Mouse (Mus musculus) lung, postnatal 0 days (tissue): ENCODE results near the gene Ccdc152. TPM values are rescaled to one million over a fixed set of nuclear protein-coding genes. Genes with fewer than 3 reads are reported as not detected.

Experiments
- ATAC-seq: fragments of 200-750 bp; cut with Nextera tagmentation; 2 replicates; pipeline ENCODE4 v1.8.0; 2017; ENCODE audit warnings: moderate library complexity
- DNase-seq: peaks from one replicate; pipeline ENCODE4 v3.0.0-alpha.2; 2016; ENCODE audit warnings: low spot score
- H3K27ac ChIP-seq: fragments of 300-500 bp; sonication (generic); 2 replicates; pipeline ENCODE4 v1.5.1; 2014; ENCODE audit warnings: antibody characterized with exemption, mild to moderate bottlenecking, low read length, mixed read lengths
- H3K27me3 ChIP-seq: fragments of 300-500 bp; sonication (generic); replicated peaks from 2 replicates; pipeline ENCODE4 v1.6.1; 2014; ENCODE audit warnings: low read length, mixed read lengths; ENCODE audit not compliant: insufficient read depth
- H3K36me3 ChIP-seq: fragments of 300-500 bp; sonication (generic); 2 replicates; pipeline ENCODE4 v1.6.1; 2014; ENCODE audit warnings: low read length, mixed read lengths; ENCODE audit not compliant: insufficient read depth
- H3K4me1 ChIP-seq: fragments of 300-500 bp; sonication (generic); 2 replicates; pipeline ENCODE4 v1.6.1; 2014; ENCODE audit warnings: antibody characterized with exemption, low read depth, low read length, mixed read lengths; ENCODE audit not compliant: insufficient read depth
- H3K4me2 ChIP-seq: fragments of 300-500 bp; sonication (generic); replicated peaks from 2 replicates; pipeline ENCODE4 v1.6.1; 2014; ENCODE audit warnings: low read depth, mild to moderate bottlenecking, low read length, moderate library complexity, mixed read lengths
- H3K4me3 ChIP-seq: fragments of 300-500 bp; sonication (generic); 2 replicates; pipeline ENCODE4 v1.5.1; 2014; ENCODE audit warnings: low read depth, low read length
- H3K9ac ChIP-seq: fragments of 300-500 bp; sonication (generic); replicated peaks from 2 replicates; pipeline ENCODE4 v1.6.1; 2014; ENCODE audit warnings: low read depth, mild to moderate bottlenecking
- H3K9me3 ChIP-seq: fragments of 300-500 bp; sonication (generic); 2 replicates; pipeline ENCODE4 v1.6.1; 2016; ENCODE audit warnings: low read length, mixed read lengths
- CTCF ChIP-seq: IDR thresholded peaks from 2 replicates; pipeline ENCODE4 v1.5.1; 2016; ENCODE audit warnings: antibody characterized with exemption, mild to moderate bottlenecking
- EP300 ChIP-seq: IDR thresholded peaks from 2 replicates; pipeline ENCODE4 v1.6.1; 2016; ENCODE audit warnings: antibody characterized with exemption, mild to moderate bottlenecking, control low read depth
- WGBS: fragments of 180-500 bp; shearing (Covaris S2); extraction: QIAGEN DNeasy Blood & Tissue Kit; methylation state at CpG from one replicate; pipeline ENCODE4 v1.1.7; 2014; 5-methylcytosine and 5-hydroxymethylcytosine counted together
- polyA plus RNA-seq: library from polyadenylated mRNA; unstranded; fragments of >200 nt; fragmentation: Nextera tagmentation; extraction: Ambion mirVana; gene quantifications from 2 replicates; pipeline ENCODE4 v1.2.1, GENCODE M21; 2015

Ccdc152 gene
- polyA plus RNA-seq, 1 experiment from 2014 or later = 2.2 TPM

DNA sequence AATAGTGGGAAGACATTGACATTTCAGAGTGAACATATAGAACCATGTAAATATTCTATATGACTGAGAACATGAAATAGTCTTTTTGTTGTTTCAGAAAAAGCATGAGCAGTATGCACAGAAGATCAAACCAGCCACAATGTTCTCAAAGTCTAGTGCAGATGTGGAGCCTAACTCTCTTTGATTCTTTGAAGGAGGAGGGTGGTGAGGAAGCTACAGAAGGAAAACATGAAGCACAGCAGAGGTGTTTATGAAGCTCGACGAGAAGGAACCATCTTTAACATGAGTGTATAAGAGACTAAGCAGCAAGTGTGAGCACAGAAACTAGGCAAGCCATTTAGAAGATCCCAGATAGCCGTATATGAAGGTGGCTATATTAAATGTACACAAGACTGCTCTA, 6.5 kb upstream of the Ccdc152 start:
- DNase-seq (no peak), ATAC-seq (no peak)
- TF ChIP-seq CTCF (no peak), EP300 (no peak)
- Histone ChIP-seq H3K9me3 (no peaks in the 10 kb centered on the region), H3K4me3 (no peak overlapping the region), H3K4me1 (no peaks in the 10 kb centered on the region), H3K27me3 (no peaks in the 10 kb centered on the region), H3K36me3 (no peaks in the 10 kb centered on the region), H3K9ac (no peak overlapping the region), H3K4me2 (no peak overlapping the region), H3K27ac (no peak overlapping the region)
- 80% methylated on average over 3 of the region's 3 CpGs for WGBS

- Histone ChIP-seq H3K9me3 (no peaks in the 10 kb centered on the region), H3K4me3 (no peak overlapping the region), H3K27ac (no peak overlapping the region), H3K9ac (no peak overlapping the region), H3K27me3 (no peaks in the 10 kb centered on the region), H3K4me2 (no peak overlapping the region), H3K4me1 (no peaks in the 10 kb centered on the region), H3K36me3 (no peaks in the 10 kb centered on the region)
- ATAC-seq = no peak
- 73% methylated on average over 4 of the region's 4 CpGs for WGBS
- TF ChIP-seq CTCF (no peak), EP300 (no peak)
- no peak for DNase-seq
Measured at GRCm38 (mm10) chr15:3300361-3301100, 2.8 kb downstream of the Ccdc152 start.

GRCm38 (mm10) chr15:3297615-3298014, 5.7 kb downstream of the Ccdc152 start:
- H3K27me3 ChIP-seq = no peaks in the 10 kb centered on the region
- WGBS = 70% methylated on average over 8 of the region's 8 CpGs
- ATAC-seq (no peak), DNase-seq (no peak)
- no peak for TF ChIP-seq CTCF
- H3K9me3 ChIP-seq = no peaks in the 10 kb centered on the region
- H3K4me3 ChIP-seq = no peak overlapping the region
- no peak overlapping the region for H3K4me2 ChIP-seq
- H3K9ac ChIP-seq = no peak overlapping the region
- no peak overlapping the region for H3K27ac ChIP-seq
- H3K4me1 ChIP-seq = no peaks in the 10 kb centered on the region
- no peaks in the 10 kb centered on the region for H3K36me3 ChIP-seq

- Histone ChIP-seq H3K9ac (no peak overlapping the region), H3K4me2 (no peak overlapping the region), H3K9me3 (no peaks in the 10 kb centered on the region), H3K27ac (no peak overlapping the region), H3K36me3 (no peaks in the 10 kb centered on the region), H3K4me3 (no peak overlapping the region), H3K27me3 (no peaks in the 10 kb centered on the region), H3K4me1 (no peaks in the 10 kb centered on the region)
- ATAC-seq (no peak), DNase-seq (peak; percentile 44)
- TF ChIP-seq EP300 (no peak), CTCF (peak; percentile 53)
- 71% methylated on average over 1 of the region's 1 CpGs for whole genome bisulfite sequencing
Measured at GRCm38 (mm10) chr15:3295986-3296385, 7.3 kb downstream of the Ccdc152 start.

DNA sequence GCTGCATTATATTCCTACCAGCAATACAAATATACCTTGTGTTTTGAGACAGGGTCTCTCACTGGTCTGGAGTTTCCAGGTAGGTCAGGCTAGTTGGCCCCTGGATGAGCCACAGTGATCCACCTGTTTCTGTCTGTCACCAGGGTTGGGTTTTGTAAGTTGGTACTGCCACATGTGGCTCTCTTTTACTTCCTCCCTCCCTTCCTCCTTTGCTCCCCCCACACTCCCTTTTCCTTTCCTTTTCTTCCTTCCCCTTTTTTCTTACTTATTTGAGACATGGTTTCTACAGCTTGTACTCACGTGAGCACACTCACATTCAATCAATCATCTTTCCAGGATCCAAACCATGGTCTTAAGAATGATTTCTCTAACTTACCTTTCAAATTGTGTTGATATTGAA, 9.8 kb downstream of the Ccdc152 start:
- TF ChIP-seq EP300 (no peak), CTCF (no peak)
- WGBS = 38% methylated on average over 1 of the region's 1 CpGs
- H3K36me3 ChIP-seq = no peaks in the 10 kb centered on the region

DNA sequence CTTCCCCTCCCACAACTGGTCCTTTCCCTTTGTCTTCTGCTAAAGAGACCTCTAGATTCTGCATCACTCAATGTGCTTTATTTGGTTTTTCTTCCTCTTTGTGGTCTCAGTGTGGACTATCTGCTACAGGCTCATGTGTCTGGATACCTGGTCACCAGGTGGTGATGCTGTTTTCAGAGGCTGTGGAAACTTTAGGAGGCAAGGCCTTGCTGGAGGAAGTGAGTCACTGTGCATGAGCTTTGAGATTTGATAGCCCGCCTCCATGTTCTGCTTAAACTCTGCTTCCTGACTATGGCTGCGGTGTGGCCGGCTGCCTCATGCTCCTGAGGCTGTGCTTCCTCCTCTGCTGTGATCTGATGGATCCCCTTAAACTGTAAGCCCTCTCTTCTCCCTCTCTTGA, 12.9 kb downstream of the Ccdc152 start:
- WGBS = 86% methylated on average over 3 of the region's 3 CpGs
- ATAC-seq = no peak
- DNase-seq = no peak
- Histone ChIP-seq H3K4me1 (no peaks in the 10 kb centered on the region; the same call in 1 of the 2 replicates), H3K9ac (no peak overlapping the region), H3K27ac (no peak overlapping the region), H3K4me2 (no peak overlapping the region), H3K27me3 (no peaks in the 10 kb centered on the region), H3K4me3 (no peak overlapping the region), H3K9me3 (no peaks in the 10 kb centered on the region), H3K36me3 (no peaks in the 10 kb centered on the region)
- TF ChIP-seq CTCF = no peak
- no peak for TF ChIP-seq EP300

More for the DNA sequence above, 9.8 kb downstream of the Ccdc152 start:
- Histone ChIP-seq H3K4me3 (no peak overlapping the region), H3K9ac (no peak overlapping the region), H3K4me1 (no peaks in the 10 kb centered on the region), H3K27me3 (no peaks in the 10 kb centered on the region), H3K9me3 (no peaks in the 10 kb centered on the region), H3K4me2 (no peak overlapping the region), H3K27ac (no peak overlapping the region)
- ATAC-seq (no peak), DNase-seq (no peak)

DNA sequence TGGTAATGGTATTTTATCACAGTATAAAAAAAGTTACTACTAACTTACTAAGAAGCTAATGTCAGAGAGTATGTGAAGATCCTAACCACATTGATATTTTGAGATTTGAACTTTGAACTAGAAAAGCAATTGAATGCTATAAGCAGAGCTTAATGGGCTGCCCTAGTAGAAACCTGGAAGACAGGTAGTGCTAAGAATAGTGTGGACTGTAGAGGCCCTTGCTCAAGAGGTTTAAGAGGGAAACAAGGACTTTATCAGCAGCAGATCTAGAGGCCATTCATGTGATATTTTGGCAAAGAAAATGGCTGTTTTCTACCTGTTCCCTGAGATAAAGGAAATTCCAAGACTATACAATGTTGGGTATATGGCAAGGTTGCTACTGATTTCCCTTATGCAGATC, 17.3 kb downstream of the Ccdc152 start:
- H3K4me3 ChIP-seq = no peak overlapping the region
- no peaks in the 10 kb centered on the region for H3K27me3 ChIP-seq
- H3K4me2 ChIP-seq = no peak overlapping the region
- H3K27ac ChIP-seq = no peak overlapping the region
- H3K9me3 ChIP-seq = no peaks in the 10 kb centered on the region
- peak; percentile 23; the same call in 1 of the 2 replicates for TF ChIP-seq EP300
- no peak for TF ChIP-seq CTCF
- H3K4me1 ChIP-seq = no peaks in the 10 kb centered on the region; the same call in 1 of the 2 replicates
- H3K36me3 ChIP-seq = peaks cover 3% of the 10 kb centered on the region; the same call in 1 of the 2 replicates
- peak; percentile 40 for DNase-seq
- ATAC-seq = peak; percentile 62
- H3K9ac ChIP-seq = no peak overlapping the region
